Mouse (Mus musculus): ENCODE data around the gene Dap3. TPM values are rescaled to one million over a fixed set of nuclear protein-coding genes. Genes with fewer than 3 reads are reported as not detected.
A peak's percentile ranks its signal among the peaks of the same experiment; 100 is the strongest.

Dap3 gene
- polyA plus RNA-seq, 1 experiment from 2014 or later: 78.9 TPM

GRCm38 (mm10) chr3:88949786-88950575 is 1.0 kb downstream of the Dap3 start:
- H3K27me3 ChIP-seq (ENCODE audit: control insufficient read depth, insufficient read depth, low read depth, low read length): no peaks in the 10 kb centered on the region
- peak overlapping the region; percentile 91 for H3K4me2 ChIP-seq (ENCODE audit: low read depth, low read length)
- peak; percentile 83 for ATAC-seq (ENCODE audit: low read depth)
- 0% methylated on average over 68 of the region's 92 CpGs for WGBS (ENCODE audit: insufficient replicate concordance)
- H3K9me3 ChIP-seq (replicated peaks; ENCODE audit: control insufficient read depth, low read length): no peaks in the 10 kb centered on the region
- peaks cover 36% of the 10 kb centered on the region for H3K4me1 ChIP-seq (ENCODE audit: control insufficient read depth, low read depth, low read length)
- H3K36me3 ChIP-seq (ENCODE audit: control insufficient read depth, insufficient read depth): no peaks in the 10 kb centered on the region
- peak overlapping the region; percentile 99 for H3K27ac ChIP-seq (ENCODE audit: low read length)
- peak overlapping the region; percentile 90 for H3K4me3 ChIP-seq (ENCODE audit: low read depth, low read length)
- H3K9ac ChIP-seq (ENCODE audit: low read depth, low read length): peak overlapping the region; percentile 99

GRCm38 (mm10) chr3:88944109-88944508 is 6.9 kb downstream of the Dap3 start:
- Histone ChIP-seq H3K27me3 (ENCODE audit: control insufficient read depth, insufficient read depth, low read depth, low read length) (no peaks in the 10 kb centered on the region), H3K4me2 (ENCODE audit: low read depth, low read length) (no peak overlapping the region), H3K36me3 (ENCODE audit: control insufficient read depth, insufficient read depth) (peaks cover 9% of the 10 kb centered on the region), H3K9me3 (replicated peaks; ENCODE audit: control insufficient read depth, low read length) (no peaks in the 10 kb centered on the region), H3K27ac (ENCODE audit: low read length) (no peak overlapping the region), H3K4me3 (ENCODE audit: low read depth, low read length) (no peak overlapping the region), H3K9ac (ENCODE audit: low read depth, low read length) (no peak overlapping the region), H3K4me1 (ENCODE audit: control insufficient read depth, low read depth, low read length) (peaks cover 20% of the 10 kb centered on the region)
- ATAC-seq (ENCODE audit: low read depth): no peak; the same call in 1 of the 2 replicates
- WGBS (ENCODE audit: insufficient replicate concordance): 30% methylated on average over 4 of the region's 4 CpGs

GRCm38 (mm10) chr3:88942316-88942880 is 8.6 kb downstream of the Dap3 start:
- WGBS (ENCODE audit: insufficient replicate concordance): 81% methylated on average over 10 of the region's 10 CpGs
- no peaks in the 10 kb centered on the region for H3K27me3 ChIP-seq (ENCODE audit: control insufficient read depth, insufficient read depth, low read depth, low read length)
- no peak overlapping the region for H3K9ac ChIP-seq (ENCODE audit: low read depth, low read length)
- H3K27ac ChIP-seq (ENCODE audit: low read length): no peak overlapping the region
- H3K4me1 ChIP-seq (ENCODE audit: control insufficient read depth, low read depth, low read length): peaks cover 6% of the 10 kb centered on the region
- no peak overlapping the region for H3K4me2 ChIP-seq (ENCODE audit: low read depth, low read length)
- no peak overlapping the region for H3K4me3 ChIP-seq (ENCODE audit: low read depth, low read length)
- H3K9me3 ChIP-seq (replicated peaks; ENCODE audit: control insufficient read depth, low read length): no peaks in the 10 kb centered on the region
- no peak for ATAC-seq (ENCODE audit: low read depth)
- H3K36me3 ChIP-seq (ENCODE audit: control insufficient read depth, insufficient read depth): peaks cover 9% of the 10 kb centered on the region

GRCm38 (mm10) chr3:88939749-88940148 is 11.2 kb downstream of the Dap3 start:
- ATAC-seq (ENCODE audit: low read depth): no peak
- Histone ChIP-seq H3K27me3 (ENCODE audit: control insufficient read depth, insufficient read depth, low read depth, low read length) (no peaks in the 10 kb centered on the region), H3K27ac (ENCODE audit: low read length) (no peak overlapping the region), H3K36me3 (ENCODE audit: control insufficient read depth, insufficient read depth) (peaks cover 9% of the 10 kb centered on the region), H3K9me3 (replicated peaks; ENCODE audit: control insufficient read depth, low read length) (no peaks in the 10 kb centered on the region), H3K9ac (ENCODE audit: low read depth, low read length) (no peak overlapping the region), H3K4me1 (ENCODE audit: control insufficient read depth, low read depth, low read length) (peaks cover 5% of the 10 kb centered on the region), H3K4me2 (ENCODE audit: low read depth, low read length) (no peak overlapping the region), H3K4me3 (ENCODE audit: low read depth, low read length) (no peak overlapping the region)
- 55% methylated on average over 3 of the region's 3 CpGs for WGBS (ENCODE audit: insufficient replicate concordance)

DNA sequence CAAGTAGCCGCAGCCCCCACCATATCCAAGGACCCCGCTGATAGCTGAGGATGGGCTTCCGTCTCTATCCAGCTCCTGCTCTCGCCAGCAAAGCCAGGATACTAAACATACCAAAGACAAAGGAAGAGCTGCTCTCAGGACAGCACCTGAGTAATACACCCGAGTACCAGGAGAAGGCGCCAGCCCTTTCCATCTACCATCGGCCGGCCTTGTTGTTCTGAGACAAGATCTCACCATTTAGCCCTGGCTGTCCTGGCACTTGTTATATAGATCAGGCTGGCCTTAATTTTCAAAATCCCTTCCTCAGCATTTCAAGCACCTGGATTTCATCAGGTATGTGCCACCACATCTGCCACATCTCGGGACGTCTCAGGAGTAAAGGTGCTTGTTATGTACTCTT is 11.9 kb downstream of the Dap3 start:
- H3K4me3 ChIP-seq (ENCODE audit: low read depth, low read length): no peak overlapping the region
- ATAC-seq (ENCODE audit: low read depth): no peak
- WGBS (ENCODE audit: insufficient replicate concordance): 88% methylated on average over 10 of the region's 10 CpGs
- no peak overlapping the region for H3K4me2 ChIP-seq (ENCODE audit: low read depth, low read length)
- H3K9ac ChIP-seq (ENCODE audit: low read depth, low read length): no peak overlapping the region
- H3K27ac ChIP-seq (ENCODE audit: low read length): no peak overlapping the region
- peaks cover 9% of the 10 kb centered on the region for H3K36me3 ChIP-seq (ENCODE audit: control insufficient read depth, insufficient read depth)
- no peaks in the 10 kb centered on the region for H3K27me3 ChIP-seq (ENCODE audit: control insufficient read depth, insufficient read depth, low read depth, low read length)
- no peaks in the 10 kb centered on the region for H3K9me3 ChIP-seq (replicated peaks; ENCODE audit: control insufficient read depth, low read length)
- H3K4me1 ChIP-seq (ENCODE audit: control insufficient read depth, low read depth, low read length): peaks cover 4% of the 10 kb centered on the region

- WGBS (ENCODE audit: insufficient replicate concordance): 72% methylated on average over 3 of the region's 3 CpGs
Measured at GRCm38 (mm10) chr3:88929501-88929900, 21.5 kb downstream of the Dap3 start.

DNA sequence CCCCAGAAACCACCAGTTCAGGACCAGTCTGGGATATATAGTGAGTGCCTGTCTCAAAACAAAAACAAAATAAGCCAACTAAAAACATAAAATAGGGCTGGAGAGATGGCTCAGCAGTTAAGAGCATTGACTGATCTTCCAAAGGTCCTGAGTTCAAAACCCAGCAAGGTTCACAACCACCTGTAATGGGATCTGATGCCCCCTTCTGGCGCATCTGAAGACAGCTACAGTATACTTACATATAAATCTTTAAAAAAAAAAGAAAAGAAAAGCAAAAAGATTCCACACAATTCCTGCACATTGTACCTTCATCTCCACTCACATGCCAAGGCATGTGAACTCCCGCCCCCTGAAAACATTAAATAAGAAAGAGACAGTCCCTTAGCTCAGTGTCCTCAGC is 25.3 kb downstream of the Dap3 start:
- Histone ChIP-seq H3K9me3 (replicated peaks; ENCODE audit: control insufficient read depth, low read length) (no peaks in the 10 kb centered on the region; the same call in 1 of the 2 replicates), H3K27me3 (ENCODE audit: control insufficient read depth, insufficient read depth, low read depth, low read length) (no peaks in the 10 kb centered on the region), H3K27ac (ENCODE audit: low read length) (no peak overlapping the region), H3K36me3 (ENCODE audit: control insufficient read depth, insufficient read depth) (peaks cover 33% of the 10 kb centered on the region), H3K4me1 (ENCODE audit: control insufficient read depth, low read depth, low read length) (no peaks in the 10 kb centered on the region), H3K4me3 (ENCODE audit: low read depth, low read length) (no peak overlapping the region), H3K4me2 (ENCODE audit: low read depth, low read length) (no peak overlapping the region), H3K9ac (ENCODE audit: low read depth, low read length) (no peak overlapping the region)
- 82% methylated on average over 2 of the region's 2 CpGs for WGBS (ENCODE audit: insufficient replicate concordance)
- ATAC-seq (ENCODE audit: low read depth): no peak

More at GRCm38 (mm10) chr3:88929501-88929900, 21.5 kb downstream of the Dap3 start:
- H3K4me3 ChIP-seq (ENCODE audit: low read depth, low read length): no peak overlapping the region
- no peak overlapping the region for H3K4me2 ChIP-seq (ENCODE audit: low read depth, low read length)
- no peak for ATAC-seq (ENCODE audit: low read depth)
- H3K36me3 ChIP-seq (ENCODE audit: control insufficient read depth, insufficient read depth): peaks cover 15% of the 10 kb centered on the region
- no peaks in the 10 kb centered on the region for H3K9me3 ChIP-seq (replicated peaks; ENCODE audit: control insufficient read depth, low read length)
- H3K27ac ChIP-seq (ENCODE audit: low read length): no peak overlapping the region
- H3K27me3 ChIP-seq (ENCODE audit: control insufficient read depth, insufficient read depth, low read depth, low read length): no peaks in the 10 kb centered on the region
- H3K4me1 ChIP-seq (ENCODE audit: control insufficient read depth, low read depth, low read length): no peaks in the 10 kb centered on the region
- H3K9ac ChIP-seq (ENCODE audit: low read depth, low read length): no peak overlapping the region

GRCm38 (mm10) chr3:88923989-88924591 is 26.9 kb downstream of the Dap3 start:
- WGBS (ENCODE audit: insufficient replicate concordance): 67% methylated on average over 8 of the region's 8 CpGs
- H3K4me3 ChIP-seq (ENCODE audit: low read depth, low read length): no peak overlapping the region
- no peak overlapping the region for H3K27ac ChIP-seq (ENCODE audit: low read length)
- no peaks in the 10 kb centered on the region for H3K27me3 ChIP-seq (ENCODE audit: control insufficient read depth, insufficient read depth, low read depth, low read length)
- H3K9me3 ChIP-seq (replicated peaks; ENCODE audit: control insufficient read depth, low read length): no peaks in the 10 kb centered on the region; the same call in 1 of the 2 replicates
- peaks cover 33% of the 10 kb centered on the region for H3K36me3 ChIP-seq (ENCODE audit: control insufficient read depth, insufficient read depth)
- no peak overlapping the region for H3K9ac ChIP-seq (ENCODE audit: low read depth, low read length)
- no peak overlapping the region for H3K4me2 ChIP-seq (ENCODE audit: low read depth, low read length)
- ATAC-seq (ENCODE audit: low read depth): no peak
- H3K4me1 ChIP-seq (ENCODE audit: control insufficient read depth, low read depth, low read length): no peaks in the 10 kb centered on the region

DNA sequence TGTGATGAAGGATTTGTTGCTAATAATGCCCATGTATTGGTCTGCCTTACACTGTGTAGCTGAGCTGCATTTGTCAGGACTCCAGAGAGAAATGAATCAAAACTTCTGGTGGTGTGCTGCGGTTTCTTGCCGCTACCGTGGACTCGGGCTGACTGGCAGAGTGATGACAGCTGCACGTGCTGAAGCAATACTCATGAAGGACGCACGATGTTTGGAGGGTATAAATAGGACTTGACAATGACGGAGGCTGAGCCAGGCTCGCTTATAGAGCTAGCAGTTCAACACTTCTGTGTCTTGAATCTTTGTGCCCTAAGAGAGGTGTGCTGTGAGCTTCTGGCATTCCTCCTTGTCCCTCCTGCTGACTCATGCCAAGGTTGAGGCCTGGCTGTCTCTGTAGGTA is 29.6 kb downstream of the Dap3 start:
- Histone ChIP-seq H3K27ac (ENCODE audit: low read length) (no peak overlapping the region), H3K9ac (ENCODE audit: low read depth, low read length) (no peak overlapping the region), H3K4me1 (ENCODE audit: control insufficient read depth, low read depth, low read length) (no peaks in the 10 kb centered on the region), H3K36me3 (ENCODE audit: control insufficient read depth, insufficient read depth) (peaks cover 28% of the 10 kb centered on the region), H3K4me2 (ENCODE audit: low read depth, low read length) (no peak overlapping the region), H3K27me3 (ENCODE audit: control insufficient read depth, insufficient read depth, low read depth, low read length) (no peaks in the 10 kb centered on the region), H3K4me3 (ENCODE audit: low read depth, low read length) (no peak overlapping the region), H3K9me3 (replicated peaks; ENCODE audit: control insufficient read depth, low read length) (no peaks in the 10 kb centered on the region; the same call in 1 of the 2 replicates)
- WGBS (ENCODE audit: insufficient replicate concordance): 91% methylated on average over 9 of the region's 9 CpGs
- no peak for ATAC-seq (ENCODE audit: low read depth)

Data from liver, embryonic 16.5 days (tissue).